Mouse (Mus musculus) limb, embryonic 11.5 days (tissue): ENCODE data around the gene Llcfc1. TPM values are rescaled to one million over a fixed set of nuclear protein-coding genes. Genes with fewer than 3 reads are reported as not detected.

ENCODE experiments used
- ATAC-seq: fragments of 200-750 bp; cut with Nextera tagmentation; 2 replicates; pipeline ENCODE4 v1.8.0; 2017; ENCODE audit warnings: low read depth; ENCODE audit not compliant: insufficient number of reproducible peaks, low FRiP score, low TSS enrichment
- DNase-seq: peaks from one replicate; pipeline ENCODE4 v3.0.0-alpha.2; 2015; ENCODE audit warnings: low spot score
- H3K27ac ChIP-seq: fragments of 300-500 bp; sonication (generic); replicated peaks from 2 replicates; pipeline ENCODE4 v1.5.1; 2014; ENCODE audit warnings: low read depth, mild to moderate bottlenecking, low read length
- H3K27me3 ChIP-seq: fragments of 300-500 bp; sonication (generic); 2 replicates; pipeline ENCODE4 v1.6.1; 2014; ENCODE audit warnings: mild to moderate bottlenecking, low read length, mixed read lengths; ENCODE audit not compliant: control insufficient read depth, insufficient read depth
- H3K36me3 ChIP-seq: fragments of 300-500 bp; sonication (generic); 2 replicates; pipeline ENCODE4 v1.6.1; 2014; ENCODE audit warnings: mild to moderate bottlenecking, low read length, moderate library complexity, mixed read lengths; ENCODE audit not compliant: control insufficient read depth, insufficient read depth
- H3K4me1 ChIP-seq: fragments of 300-500 bp; sonication (generic); 2 replicates; pipeline ENCODE4 v1.6.1; 2014; ENCODE audit warnings: low read length, mixed read lengths; ENCODE audit not compliant: control insufficient read depth, insufficient read depth
- H3K4me2 ChIP-seq: fragments of 300-500 bp; sonication (generic); 2 replicates; pipeline ENCODE4 v1.6.1; 2014; ENCODE audit warnings: low read depth, mild to moderate bottlenecking, moderate library complexity; ENCODE audit not compliant: severe bottlenecking
- H3K4me3 ChIP-seq: fragments of 300-500 bp; sonication (generic); 2 replicates; pipeline ENCODE4 v1.5.1; 2014; ENCODE audit warnings: low read depth, low read length
- H3K9ac ChIP-seq: fragments of 300-500 bp; sonication (generic); 2 replicates; pipeline ENCODE4 v1.6.1; 2014; ENCODE audit warnings: mild to moderate bottlenecking, low read length
- H3K9me3 ChIP-seq: fragments of 300-500 bp; sonication (generic); 2 replicates; pipeline ENCODE4 v1.6.1; 2016; ENCODE audit warnings: low read length; ENCODE audit not compliant: control insufficient read depth
- WGBS: fragments of 180-500 bp; shearing (Covaris S2); extraction: QIAGEN DNeasy Blood & Tissue Kit; methylation state at CpG from one replicate; pipeline ENCODE4 v1.1.7; 2014; 5-methylcytosine and 5-hydroxymethylcytosine counted together
- polyA plus RNA-seq: library from polyadenylated mRNA; unstranded; fragments of >200 nt; fragmentation: Nextera tagmentation; extraction: Ambion mirVana; gene quantifications from 2 replicates; pipeline ENCODE4 v1.2.1, GENCODE M21; 2014

Gene Llcfc1
- polyA plus RNA-seq, 1 experiment from 2014 or later, result not detected

DNA sequence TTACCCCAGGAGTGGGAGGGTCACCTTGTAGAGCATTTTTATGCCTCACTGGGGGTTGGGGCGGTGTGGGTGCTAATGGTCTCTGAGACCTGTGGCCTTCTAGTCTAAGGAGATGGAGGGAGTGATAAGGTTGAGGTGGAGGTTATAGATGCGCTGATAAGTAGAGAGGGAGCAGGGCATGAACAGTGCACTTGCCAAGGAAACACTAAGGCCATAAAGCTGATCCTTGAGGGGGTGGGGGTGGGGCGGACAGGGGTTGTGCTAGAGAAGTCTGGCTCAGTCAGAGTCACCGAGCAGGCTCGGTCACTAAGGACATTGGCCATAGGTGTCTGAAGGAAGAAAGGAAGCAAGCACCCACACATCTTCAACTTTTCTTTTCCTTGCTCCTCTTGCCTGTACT, 2.6 kb upstream of the Llcfc1 start:
- Histone ChIP-seq H3K9ac (no peak overlapping the region), H3K4me3 (no peak overlapping the region), H3K4me2 (no peak overlapping the region), H3K27me3 (no peaks in the 10 kb centered on the region), H3K36me3 (no peaks in the 10 kb centered on the region), H3K4me1 (no peaks in the 10 kb centered on the region), H3K27ac (no peak overlapping the region), H3K9me3 (no peaks in the 10 kb centered on the region)
- DNase-seq, result no peak
- no peak for ATAC-seq
- WGBS, result 62% methylated on average over 5 of the region's 5 CpGs

DNA sequence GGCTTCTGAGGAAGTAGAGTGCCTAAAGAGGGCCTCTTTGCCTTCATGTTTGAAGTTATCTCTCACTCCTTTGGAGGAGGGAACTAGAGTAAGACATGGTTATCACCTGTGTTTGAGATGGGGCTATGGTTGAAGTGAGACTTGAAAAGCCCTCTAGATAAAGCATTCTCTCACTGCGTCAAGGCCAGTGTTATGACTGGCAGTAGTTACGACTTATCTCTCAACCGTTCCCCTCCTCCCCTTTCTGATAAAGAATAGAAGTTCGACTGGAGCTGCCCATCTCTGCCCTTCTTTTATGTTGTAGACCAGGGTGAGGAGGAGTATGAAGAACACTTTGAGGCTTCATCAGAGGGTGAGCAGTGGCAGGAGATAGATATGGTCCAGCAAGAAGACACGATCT, 680 bp downstream of the Llcfc1 start:
- Histone ChIP-seq H3K27me3 (no peaks in the 10 kb centered on the region), H3K36me3 (no peaks in the 10 kb centered on the region), H3K27ac (no peak overlapping the region), H3K9ac (no peak overlapping the region), H3K9me3 (no peaks in the 10 kb centered on the region), H3K4me1 (no peaks in the 10 kb centered on the region), H3K4me3 (no peak overlapping the region), H3K4me2 (no peak overlapping the region)
- 90% methylated on average over 5 of the region's 5 CpGs for WGBS
- ATAC-seq (no peak), DNase-seq (no peak)

DNA sequence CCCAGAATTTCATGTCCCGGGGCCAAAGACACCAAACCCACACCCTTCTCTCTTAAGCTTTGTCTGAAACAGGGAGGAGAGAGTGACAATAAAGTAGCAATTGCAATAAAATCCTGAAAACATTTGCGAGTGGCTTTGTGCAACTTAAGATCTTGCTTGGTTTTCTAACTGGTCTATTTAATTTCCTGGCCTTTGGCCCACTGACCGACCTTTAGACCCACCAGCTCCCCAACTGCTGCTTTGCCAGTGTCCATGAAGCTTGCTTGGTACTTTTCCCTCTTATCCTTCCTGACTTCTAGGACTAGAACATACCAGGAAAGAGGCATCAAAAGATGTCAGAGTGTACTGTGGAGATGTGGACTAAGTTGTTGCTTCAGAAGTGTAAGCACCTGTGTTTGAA, 1.4 kb downstream of the Llcfc1 start:
- whole genome bisulfite sequencing, result 77% methylated on average over 3 of the region's 3 CpGs
- H3K9ac ChIP-seq, result no peak overlapping the region
- no peak overlapping the region for H3K27ac ChIP-seq
- no peaks in the 10 kb centered on the region for H3K27me3 ChIP-seq
- no peaks in the 10 kb centered on the region for H3K4me1 ChIP-seq
- no peak overlapping the region for H3K4me3 ChIP-seq
- H3K9me3 ChIP-seq, result no peaks in the 10 kb centered on the region
- no peak overlapping the region for H3K4me2 ChIP-seq
- DNase-seq (no peak), ATAC-seq (no peak)
- no peaks in the 10 kb centered on the region for H3K36me3 ChIP-seq

DNA sequence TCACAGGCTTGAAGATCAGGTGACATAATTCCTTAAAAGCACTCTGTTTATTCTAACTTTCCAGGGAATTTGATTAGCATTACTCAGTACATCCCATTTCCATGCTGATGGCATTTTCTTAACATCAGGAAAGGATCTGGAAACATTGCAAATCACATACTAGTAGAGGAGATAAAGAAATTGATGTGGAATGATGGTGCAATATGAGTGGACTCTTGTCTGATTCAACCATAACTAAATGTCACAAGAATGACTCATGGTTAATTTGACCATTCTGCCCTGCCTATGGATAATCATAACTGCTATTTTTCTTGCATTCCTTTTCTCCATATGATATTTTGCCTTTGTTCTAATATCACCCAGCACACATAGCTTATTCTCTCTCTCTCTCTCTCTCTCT, 8.0 kb downstream of the Llcfc1 start:
- Histone ChIP-seq H3K4me3 (no peak overlapping the region), H3K9me3 (no peaks in the 10 kb centered on the region), H3K4me2 (no peak overlapping the region), H3K9ac (no peak overlapping the region), H3K36me3 (no peaks in the 10 kb centered on the region), H3K27me3 (no peaks in the 10 kb centered on the region), H3K4me1 (no peaks in the 10 kb centered on the region), H3K27ac (no peak overlapping the region)
- ATAC-seq, result no peak
- DNase-seq, result no peak

DNA sequence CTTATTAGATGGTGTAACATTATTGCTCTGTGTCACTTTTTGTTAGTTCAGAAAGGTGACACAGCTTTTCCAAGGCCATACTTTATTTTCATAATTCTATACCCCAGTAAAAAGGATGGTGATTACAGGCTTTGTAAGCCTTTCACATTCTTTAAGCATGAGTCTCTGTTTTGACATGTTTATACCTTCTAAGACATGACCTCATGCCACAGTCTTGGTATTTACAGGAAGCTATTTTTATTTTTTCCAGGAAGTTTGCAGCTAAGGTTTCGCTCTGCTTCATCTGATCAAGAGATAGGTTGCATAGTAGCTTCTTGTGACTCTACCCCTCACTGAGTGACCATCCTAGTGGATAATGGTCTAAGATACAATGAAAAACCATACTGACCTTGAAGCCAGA, 10.2 kb downstream of the Llcfc1 start:
- Histone ChIP-seq H3K4me3 (no peak overlapping the region), H3K27me3 (no peaks in the 10 kb centered on the region), H3K4me1 (no peaks in the 10 kb centered on the region), H3K27ac (no peak overlapping the region), H3K9ac (no peak overlapping the region), H3K4me2 (no peak overlapping the region), H3K36me3 (no peaks in the 10 kb centered on the region), H3K9me3 (no peaks in the 10 kb centered on the region)
- DNase-seq (no peak), ATAC-seq (no peak)
- WGBS, result 85% methylated on average over 1 of the region's 1 CpGs

DNA sequence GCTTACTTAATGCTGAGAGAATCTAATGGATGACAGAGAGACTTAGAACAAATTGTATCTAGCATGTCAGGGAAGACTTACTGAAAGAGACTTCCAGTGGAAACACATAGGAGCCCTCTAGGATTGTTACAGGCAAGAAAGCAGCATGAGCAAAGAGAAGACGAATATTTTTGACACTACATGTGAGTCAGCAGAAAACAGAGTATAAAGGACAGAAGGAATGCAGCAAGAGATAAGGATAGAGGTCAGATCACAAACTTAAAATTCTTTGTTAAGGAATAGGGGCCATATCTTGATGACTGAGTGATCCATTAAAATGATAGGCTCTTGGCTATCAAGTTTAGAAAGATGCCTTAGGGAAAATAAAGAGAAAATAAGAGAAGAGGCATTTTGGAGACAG, 17.0 kb downstream of the Llcfc1 start:
- no peak for DNase-seq
- Histone ChIP-seq H3K4me1 (no peaks in the 10 kb centered on the region), H3K4me2 (no peak overlapping the region), H3K27ac (no peak overlapping the region), H3K4me3 (no peak overlapping the region), H3K9me3 (no peaks in the 10 kb centered on the region), H3K9ac (no peak overlapping the region), H3K36me3 (no peaks in the 10 kb centered on the region), H3K27me3 (no peaks in the 10 kb centered on the region)
- ATAC-seq, result no peak
- WGBS, result 86% methylated on average over 1 of the region's 1 CpGs

DNA sequence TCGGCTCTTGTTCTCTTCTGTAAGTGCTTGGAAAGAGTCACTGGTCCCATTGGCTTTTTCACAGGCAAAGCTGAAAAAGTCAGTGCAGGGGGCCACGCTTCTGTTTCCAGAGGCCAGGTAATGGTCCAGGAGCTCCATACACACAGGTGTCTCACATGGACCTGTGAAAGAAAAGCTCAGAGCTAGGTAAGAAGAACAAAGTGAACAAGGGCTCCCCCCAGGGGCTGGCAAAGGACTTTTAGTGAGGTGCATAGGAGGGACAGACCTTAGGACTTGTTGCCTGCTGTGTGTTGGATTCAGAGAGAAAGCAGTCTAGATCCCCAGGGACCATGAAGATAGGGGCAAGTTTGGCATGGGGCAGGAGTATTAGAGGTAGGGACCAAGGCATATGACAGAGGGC, 18.7 kb downstream of the Llcfc1 start:
- no peaks in the 10 kb centered on the region for H3K27me3 ChIP-seq
- no peaks in the 10 kb centered on the region for H3K4me1 ChIP-seq
- H3K4me3 ChIP-seq, result no peak overlapping the region
- H3K9me3 ChIP-seq, result no peaks in the 10 kb centered on the region
- no peak for ATAC-seq
- 73% methylated on average over 2 of the region's 2 CpGs for WGBS
- H3K4me2 ChIP-seq, result no peak overlapping the region
- no peak overlapping the region for H3K27ac ChIP-seq
- no peak for DNase-seq
- no peak overlapping the region for H3K9ac ChIP-seq
- H3K36me3 ChIP-seq, result no peaks in the 10 kb centered on the region

DNA sequence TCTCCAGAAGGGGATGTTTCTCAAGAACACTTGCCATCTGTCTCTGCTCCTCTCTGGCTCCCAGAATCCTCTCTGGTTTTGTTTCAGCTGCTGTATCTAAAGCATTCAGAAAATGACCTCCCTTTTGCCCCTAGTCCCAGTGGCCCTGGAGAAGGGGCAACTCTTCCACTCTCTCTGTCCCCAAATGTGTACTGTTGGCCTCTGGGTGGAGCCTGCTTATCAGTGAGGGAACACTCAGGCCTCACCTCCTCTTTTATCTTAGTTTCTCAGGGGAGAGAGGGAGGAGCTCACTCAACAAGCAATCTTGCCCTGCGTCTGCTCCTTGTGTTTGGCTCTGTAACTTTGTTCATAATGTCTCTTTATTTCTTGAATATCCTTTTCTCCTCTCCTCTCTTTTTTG, 19.9 kb downstream of the Llcfc1 start, which contains the start of gene Kel:
Gene Kel, minus strand, starts transcription at position 217 of the 400 bp plus-strand sequence.
- H3K9ac ChIP-seq, result no peak within 1 kb of the TSS
- ATAC-seq, result no peak
- DNase-seq, result no peak
- no peaks in the 10 kb centered on the region for H3K36me3 ChIP-seq
- no peak within 1 kb of the TSS for H3K27ac ChIP-seq
- 45% methylated on average over 1 of the region's 1 CpGs for WGBS
- no peaks in the 10 kb centered on the region for H3K4me1 ChIP-seq
- H3K4me3 ChIP-seq, result no peak within 1 kb of the TSS
- no peaks in the 10 kb centered on the region for H3K27me3 ChIP-seq
- no peaks in the 10 kb centered on the region for H3K9me3 ChIP-seq
- H3K4me2 ChIP-seq, result no peak within 1 kb of the TSS

DNA sequence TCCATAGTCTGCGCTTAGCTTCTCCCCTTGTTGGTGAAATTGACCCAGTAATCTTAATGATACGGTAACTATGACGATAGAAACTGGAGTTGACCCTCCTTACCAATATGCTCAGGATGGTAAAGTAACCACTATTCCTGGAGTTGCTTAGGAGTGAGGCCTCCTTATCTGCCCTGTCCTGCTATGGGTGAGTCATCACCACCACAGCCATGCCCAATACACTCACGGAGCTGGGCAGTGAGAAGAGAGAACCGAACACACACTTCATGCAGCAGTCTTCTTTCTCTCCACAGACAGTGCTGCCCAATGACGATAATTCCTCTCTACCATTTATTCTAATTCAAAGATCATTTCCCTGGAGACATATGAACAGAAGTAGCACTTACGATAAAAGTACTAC, 22.0 kb downstream of the Llcfc1 start:
- DNase-seq, result no peak
- H3K9me3 ChIP-seq, result no peaks in the 10 kb centered on the region
- H3K27ac ChIP-seq, result no peak overlapping the region
- no peak overlapping the region for H3K4me3 ChIP-seq
- no peak overlapping the region for H3K9ac ChIP-seq
- H3K4me1 ChIP-seq, result no peaks in the 10 kb centered on the region
- WGBS, result 94% methylated on average over 7 of the region's 7 CpGs
- no peaks in the 10 kb centered on the region for H3K27me3 ChIP-seq
- no peak for ATAC-seq
- H3K36me3 ChIP-seq, result no peaks in the 10 kb centered on the region
- no peak overlapping the region for H3K4me2 ChIP-seq
